Mouse (Mus musculus) brain, embryonic 14.5 days (tissue): ENCODE measurements around the gene Gpatch11.

Experiments used
- CTCF ChIP-seq: fragments of 200-500 bp; IDR thresholded peaks from 2 replicates; pipeline ENCODE4 v1.5.1; 2012; ENCODE audit warnings: inconsistent platforms, mild to moderate bottlenecking, moderate library complexity, borderline replicate concordance; ENCODE audit not compliant: insufficient read depth, insufficient read length; ENCODE audit errors: extremely low read depth
- POLR2A ChIP-seq: fragments of 200-500 bp; IDR thresholded peaks from 2 replicates; pipeline ENCODE4 v1.6.1; 2012; ENCODE audit warnings: mild to moderate bottlenecking, inconsistent platforms, borderline replicate concordance; ENCODE audit not compliant: poor library complexity, insufficient read depth, insufficient read length, severe bottlenecking; ENCODE audit errors: extremely low read depth

GRCm38 (mm10) chr17:78888554-78888953, 53.2 kb downstream of the Gpatch11 start:
- no peak for TF ChIP-seq CTCF
- TF ChIP-seq POLR2A, result no peak
